Mouse (Mus musculus) forebrain, embryonic 11.5 days (tissue): ENCODE results near the gene Gm8994. TPM values are rescaled to one million over a fixed set of nuclear protein-coding genes. Genes with fewer than 3 reads are reported as not detected.

Experiments used
- polyA plus RNA-seq: library from polyadenylated mRNA; unstranded; fragments of >200 nt; fragmentation: Nextera tagmentation; extraction: Ambion mirVana; gene quantifications from 2 replicates; pipeline ENCODE4 v1.2.1, GENCODE M21; 2014

Gm8994 gene
- polyA plus RNA-seq, 1 experiment from 2014 or later = not detected

Other genes starting within 250 kb of the Gm8994 start
- 3.1 and 3.5 TPM in 2 replicates for gene Grin2b, start 154.0 kb upstream of the Gm8994 start, polyA plus RNA-seq
- not detected in 2 replicates for gene E330021D16Rik, start 88.0 kb downstream of the Gm8994 start, polyA plus RNA-seq
- gene Atf7ip, start 178.6 kb downstream of the Gm8994 start, polyA plus RNA-seq = 57.8 and 66.6 TPM in 2 replicates